Mouse (Mus musculus) small intestine, adult 2 months (tissue): ENCODE measurements around the gene Hdgfl2. TPM values are rescaled to one million over a fixed set of nuclear protein-coding genes. Genes with fewer than 3 reads are reported as not detected.

Experiments
- H3K27ac ChIP-seq: fragments of 200-500 bp; 2 replicates; pipeline ENCODE4 v1.5.1; 2012; ENCODE audit warnings: low read depth, low read length, control low read depth, inconsistent platforms; ENCODE audit not compliant: insufficient read depth
- H3K27me3 ChIP-seq: fragments of 200-500 bp; 2 replicates; pipeline ENCODE4 v1.6.1; 2012; ENCODE audit warnings: mild to moderate bottlenecking, moderate library complexity, low read length, inconsistent platforms; ENCODE audit not compliant: control insufficient read depth, insufficient read depth
- H3K36me3 ChIP-seq: fragments of 200-500 bp; 2 replicates; pipeline ENCODE4 v1.6.1; 2012; ENCODE audit warnings: mild to moderate bottlenecking, low read length, control low read depth, inconsistent platforms; ENCODE audit not compliant: control insufficient read depth, insufficient read depth
- H3K4me1 ChIP-seq: fragments of 200-500 bp; 2 replicates; pipeline ENCODE4 v1.6.1; 2012; ENCODE audit warnings: low read length, inconsistent platforms, mixed read lengths; ENCODE audit not compliant: control insufficient read depth, insufficient read depth, insufficient read length
- H3K4me3 ChIP-seq: fragments of 200-500 bp; 2 replicates; pipeline ENCODE4 v1.5.1; 2012; ENCODE audit warnings: low read depth, mild to moderate bottlenecking, control low read depth, inconsistent platforms, low read length, moderate library complexity
- CTCF ChIP-seq: fragments of 200-500 bp; IDR thresholded peaks from 2 replicates; pipeline ENCODE4 v1.5.1; 2012; ENCODE audit warnings: low read depth, mild to moderate bottlenecking, control low read depth, inconsistent platforms, low read length, moderate library complexity, mixed read lengths; ENCODE audit not compliant: insufficient replicate concordance, insufficient read length; ENCODE audit errors: extremely low read depth
- POLR2A ChIP-seq: fragments of 200-500 bp; IDR thresholded peaks from 2 replicates; pipeline ENCODE4 v1.6.1; 2012; ENCODE audit warnings: low read depth, mild to moderate bottlenecking, control low read depth, inconsistent platforms, low read length, moderate library complexity
- WGBS: fragments of 180-500 bp; shearing (Covaris S2); methylation state at CpG from one replicate; pipeline ENCODE4 v1.1.7; 2018; 5-methylcytosine and 5-hydroxymethylcytosine counted together
- polyA plus RNA-seq: library from polyadenylated mRNA; depleted of rRNA; stranded (reverse); fragments of >200 nt; gene quantifications from 2 replicates; pipeline ENCODE4 v1.2.3, GENCODE M21; 2012

The Hdgfl2 gene
- polyA plus RNA-seq, 1 experiment, result 23.1 TPM

DNA sequence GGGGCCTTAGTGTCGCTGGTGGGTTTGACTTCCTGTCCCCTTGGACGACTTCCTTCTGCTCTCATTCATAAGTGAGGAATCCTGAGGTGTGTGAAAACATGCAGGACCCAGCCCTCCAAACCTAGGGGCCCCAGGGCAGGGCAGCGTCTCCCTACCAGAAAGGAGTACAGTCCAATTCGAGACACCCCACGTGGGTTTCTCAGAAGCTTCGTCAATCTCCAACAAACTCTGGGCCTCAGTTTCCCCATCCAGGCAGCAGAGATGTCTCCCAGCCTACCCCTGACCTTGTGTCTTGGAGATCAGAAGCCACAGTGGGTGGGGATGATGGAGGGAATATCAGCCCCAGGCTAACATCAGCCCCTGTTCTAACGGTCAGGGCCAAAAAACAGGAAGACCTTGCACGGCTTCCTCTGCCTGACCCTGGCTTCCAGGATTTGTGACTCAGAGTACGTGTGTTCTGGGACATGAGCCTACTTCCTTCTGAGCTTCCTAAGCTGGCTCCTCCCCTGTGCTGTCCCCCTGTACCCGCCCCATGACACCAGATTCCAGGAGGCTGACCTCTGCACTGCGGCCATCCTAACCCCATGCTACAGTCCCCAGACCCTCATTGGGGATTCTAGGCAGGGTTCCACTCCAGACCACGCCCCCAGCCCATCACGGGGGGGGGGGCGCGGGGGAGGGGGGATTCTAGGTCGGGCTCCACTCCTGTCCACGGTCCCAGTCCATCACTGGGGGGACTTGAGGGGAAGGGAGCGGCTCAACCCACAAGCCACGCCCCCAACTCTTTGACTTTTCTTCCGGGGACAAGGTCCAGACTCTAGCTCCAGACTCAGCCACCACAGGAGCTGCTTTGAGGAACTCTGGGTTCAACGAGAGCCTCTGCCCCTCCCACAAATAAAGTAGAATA lies 54.3 kb downstream of the Hdgfl2 start:
- TF ChIP-seq POLR2A (peak; percentile 64), CTCF (no peak; the same call in 1 of the 2 replicates)
- Histone ChIP-seq H3K27me3 (no peaks in the 10 kb centered on the region), H3K27ac (peak overlapping the region; percentile 98), H3K36me3 (no peaks in the 10 kb centered on the region), H3K4me1 (peaks cover 14% of the 10 kb centered on the region), H3K4me3 (peak overlapping the region; percentile 67)
- WGBS, result 8% methylated on average over 21 of the region's 21 CpGs

DNA sequence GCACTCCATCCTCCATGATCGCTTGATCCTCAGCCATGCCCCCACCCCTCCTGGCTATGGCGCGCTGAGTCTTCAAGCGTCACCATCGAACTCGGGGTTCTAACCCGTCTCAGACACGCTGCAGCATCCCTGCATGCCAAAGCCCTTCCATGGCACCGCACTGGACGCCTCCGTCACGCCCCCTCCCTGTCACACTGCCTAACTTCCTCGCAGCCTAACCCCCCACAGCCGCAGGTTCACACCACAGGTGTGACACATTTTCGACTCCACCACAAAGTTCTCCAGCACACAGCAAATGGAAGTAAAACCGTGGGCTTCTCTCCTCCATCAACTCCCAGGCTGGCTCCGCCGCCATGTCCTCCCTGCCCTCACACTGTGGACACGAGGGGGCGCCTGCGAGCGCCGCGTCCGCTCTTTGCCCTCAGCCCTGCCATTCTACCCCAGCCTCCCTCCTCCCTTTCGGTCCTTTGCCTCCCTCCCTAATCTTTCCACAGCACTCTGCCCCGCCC lies 55.1 kb downstream of the Hdgfl2 start:
- Histone ChIP-seq H3K27me3 (peaks cover 4% of the 10 kb centered on the region), H3K4me3 (peak overlapping the region; percentile 67), H3K36me3 (no peaks in the 10 kb centered on the region), H3K27ac (peak overlapping the region; percentile 98), H3K4me1 (peaks cover 16% of the 10 kb centered on the region)
- WGBS, result under 1% methylated on average over 27 of the region's 27 CpGs
- TF ChIP-seq POLR2A (no peak), CTCF (peak; percentile 97)

DNA sequence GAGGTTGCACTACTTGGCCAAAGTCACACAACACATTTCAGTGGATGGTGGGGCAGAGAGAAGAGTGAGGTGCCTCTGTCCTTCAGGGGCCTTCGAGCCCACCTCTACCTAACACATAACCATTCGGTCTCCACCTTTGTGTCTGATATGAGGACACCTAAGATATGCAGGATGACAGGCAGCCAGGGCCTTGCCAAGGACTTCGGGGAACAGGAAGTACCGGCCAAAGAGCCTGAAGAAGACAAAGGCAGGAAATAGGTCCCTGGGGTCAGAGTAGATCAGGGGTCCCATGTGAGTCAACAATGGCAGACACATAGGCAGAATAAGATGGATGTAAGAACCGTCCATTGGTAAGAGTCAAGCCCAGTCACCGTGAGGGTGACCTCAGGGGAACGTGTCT lies 57.1 kb downstream of the Hdgfl2 start:
- TF ChIP-seq CTCF (no peak), POLR2A (no peak)
- Histone ChIP-seq H3K36me3 (no peaks in the 10 kb centered on the region), H3K4me3 (no peak overlapping the region), H3K27ac (no peak overlapping the region), H3K27me3 (peaks cover 23% of the 10 kb centered on the region), H3K4me1 (peaks cover 22% of the 10 kb centered on the region)
- 88% methylated on average over 7 of the region's 7 CpGs for whole genome bisulfite sequencing

DNA sequence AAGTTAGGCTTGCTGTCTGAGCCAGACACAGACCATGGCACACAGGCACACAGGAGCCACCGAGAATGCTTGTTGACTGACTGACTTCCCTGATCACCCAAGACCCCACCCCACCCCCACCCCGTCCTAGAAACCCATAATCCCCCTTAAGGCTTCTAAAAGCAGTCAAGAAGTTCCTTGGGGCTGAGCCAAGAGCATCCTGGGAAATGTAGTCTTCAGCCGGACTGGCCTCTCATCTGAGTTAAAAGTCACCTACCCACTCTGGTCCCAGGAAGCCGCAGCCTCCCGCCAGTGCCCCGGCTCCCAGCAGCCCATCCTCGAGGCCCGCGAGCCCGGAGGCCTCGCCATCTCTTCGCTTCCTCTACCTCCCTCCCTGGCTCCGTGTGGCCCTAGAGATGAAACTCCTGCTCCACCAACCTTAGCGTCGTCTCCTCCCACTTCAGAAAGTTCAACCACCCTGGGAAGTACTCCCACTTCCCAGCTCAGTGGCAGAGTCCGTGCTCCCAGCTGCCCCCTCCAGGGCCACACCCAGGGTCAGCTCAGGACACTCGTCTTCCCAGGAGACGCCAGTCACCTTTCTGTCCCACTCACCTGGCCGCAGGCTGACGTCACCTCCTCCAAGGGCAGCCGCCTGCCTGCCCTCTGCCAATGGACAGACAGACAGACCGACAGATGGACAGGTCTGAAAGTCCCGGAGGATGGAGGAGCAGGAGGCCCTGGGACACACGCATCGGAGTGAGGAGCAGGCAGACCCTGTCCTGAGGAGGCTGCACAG lies 58.6 kb downstream of the Hdgfl2 start:
- 41% methylated on average over 25 of the region's 25 CpGs for WGBS
- Histone ChIP-seq H3K4me3 (0 out of 2 replicates have a peak overlapping the region, but pooled peaks have one; percentile 8), H3K27me3 (peaks cover 34% of the 10 kb centered on the region), H3K27ac (no peak overlapping the region), H3K4me1 (peaks cover 24% of the 10 kb centered on the region), H3K36me3 (no peaks in the 10 kb centered on the region)
- TF ChIP-seq POLR2A, result no peak
- no peak for TF ChIP-seq CTCF

DNA sequence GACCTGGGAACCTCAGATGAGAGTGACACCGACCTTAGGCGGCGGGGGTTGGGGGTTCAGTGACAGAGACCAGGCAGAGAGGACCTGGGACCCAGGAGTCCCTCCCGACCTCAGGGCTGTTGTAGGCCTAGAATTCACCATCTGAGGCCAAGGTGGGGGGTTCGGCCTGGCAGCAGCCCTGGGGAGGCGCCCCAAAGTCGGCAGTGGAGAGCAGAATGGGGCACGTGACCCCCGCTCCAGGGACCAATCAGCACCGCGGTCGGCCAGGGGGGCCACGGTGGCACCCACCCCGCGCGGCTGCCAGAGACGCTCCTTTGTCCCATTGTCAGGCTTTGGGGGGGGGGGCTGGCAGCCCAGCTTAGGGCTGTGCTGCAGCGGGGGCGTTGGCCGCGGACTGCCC lies 59.9 kb downstream of the Hdgfl2 start:
- Histone ChIP-seq H3K27ac (no peak overlapping the region), H3K4me1 (peaks cover 19% of the 10 kb centered on the region), H3K36me3 (no peaks in the 10 kb centered on the region), H3K27me3 (peaks cover 44% of the 10 kb centered on the region), H3K4me3 (peak overlapping the region; percentile 81)
- 21% methylated on average over 21 of the region's 21 CpGs for WGBS
- TF ChIP-seq POLR2A, result no peak
- no peak for TF ChIP-seq CTCF

DNA sequence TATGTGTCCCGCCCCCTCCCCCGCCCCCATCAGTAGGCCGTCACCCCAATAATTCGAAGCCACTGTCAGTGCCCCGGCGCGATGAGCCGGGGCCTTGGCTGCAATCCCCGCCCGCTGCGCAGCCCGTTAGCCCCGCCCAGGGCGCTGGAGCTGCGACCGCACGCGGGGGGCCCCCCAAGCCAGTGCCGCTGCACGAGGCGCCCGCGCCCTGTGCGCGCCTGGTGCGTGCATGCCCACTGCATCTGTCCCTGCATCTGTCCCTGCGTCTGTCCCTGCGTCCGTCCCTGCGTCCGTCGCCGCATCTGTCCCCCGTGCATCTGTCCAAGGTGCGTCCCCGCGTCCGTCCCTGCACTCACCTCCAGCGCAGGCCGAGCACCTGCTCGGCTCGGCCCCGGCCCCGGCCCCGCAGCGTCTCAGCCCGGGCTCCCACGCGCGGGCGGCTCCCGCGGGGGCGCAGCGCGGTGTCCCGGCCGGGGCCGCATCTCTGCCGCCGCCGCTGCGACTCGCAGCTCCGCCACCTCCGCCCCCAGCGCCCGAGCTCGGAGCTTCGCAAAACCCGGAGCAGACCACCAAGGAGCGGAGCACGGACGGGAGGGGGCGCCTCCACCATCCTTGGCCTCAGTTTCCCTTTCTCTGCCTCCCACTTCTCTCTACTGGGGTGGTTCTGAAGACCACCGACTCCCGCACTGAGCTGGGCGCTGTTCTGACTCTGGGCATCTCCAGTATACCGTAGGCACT lies 60.6 kb downstream of the Hdgfl2 start, which contains the start of gene Sema6b:
Gene Sema6b (minus strand): TSS at position 486 of the 738 bp plus-strand sequence.
- Histone ChIP-seq H3K27me3 (peaks cover 44% of the 10 kb centered on the region), H3K4me1 (peaks cover 14% of the 10 kb centered on the region), H3K4me3 (peak within 1 kb of the TSS; percentile 81), H3K27ac (no peak within 1 kb of the TSS), H3K36me3 (no peaks in the 10 kb centered on the region)
- 3% methylated on average over 78 of the region's 79 CpGs for WGBS
- TF ChIP-seq POLR2A (no peak), CTCF (no peak)
